Mouse (Mus musculus) small intestine, adult 2 months (tissue): ENCODE data around the gene Pibf1.

Source experiments
- CTCF ChIP-seq: fragments of 200-500 bp; IDR thresholded peaks from 2 replicates; pipeline ENCODE4 v1.5.1; 2012; ENCODE audit warnings: low read depth, mild to moderate bottlenecking, control low read depth, inconsistent platforms, low read length, moderate library complexity, mixed read lengths; ENCODE audit not compliant: insufficient replicate concordance, insufficient read length; ENCODE audit errors: extremely low read depth
- POLR2A ChIP-seq: fragments of 200-500 bp; IDR thresholded peaks from 2 replicates; pipeline ENCODE4 v1.6.1; 2012; ENCODE audit warnings: low read depth, mild to moderate bottlenecking, control low read depth, inconsistent platforms, low read length, moderate library complexity

DNA sequence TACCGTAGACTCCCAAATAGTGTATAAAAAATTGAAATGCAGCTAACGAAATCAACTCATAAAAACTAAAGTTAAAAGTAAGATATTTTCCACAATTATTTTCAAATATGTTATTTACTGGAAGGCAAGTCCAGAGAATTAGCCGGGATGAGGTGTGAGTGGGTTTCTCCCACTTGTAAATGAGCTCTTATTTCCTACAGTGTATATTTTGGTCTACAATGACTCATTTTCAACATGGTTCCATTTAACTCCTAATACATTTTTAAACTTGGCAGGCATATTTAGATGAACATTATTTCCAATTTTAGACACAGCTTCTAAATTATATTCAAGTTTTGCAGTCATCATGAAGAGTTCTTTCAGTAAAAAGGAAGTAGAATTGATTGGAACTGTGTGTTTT is 63.8 kb downstream of the Pibf1 start:
- no peak for TF ChIP-seq POLR2A
- no peak for TF ChIP-seq CTCF
